Mouse (Mus musculus) midbrain, postnatal 0 days (tissue): ENCODE measurements around the gene Tprn. TPM values are rescaled to one million over a fixed set of nuclear protein-coding genes. Genes with fewer than 3 reads are reported as not detected.

ENCODE experiments used
- ATAC-seq: fragments of 200-750 bp; cut with Nextera tagmentation; 2 replicates; pipeline ENCODE4 v1.8.0; 2017; ENCODE audit warnings: moderate number of reproducible peaks, mild to moderate bottlenecking, moderate TSS enrichment, moderate library complexity; ENCODE audit not compliant: low FRiP score
- DNase-seq: peaks from one replicate; pipeline ENCODE4 v3.0.0-alpha.2; 2015; ENCODE audit warnings: low spot score
- H3K27ac ChIP-seq: fragments of 300-500 bp; sonication (generic); 2 replicates; pipeline ENCODE4 v1.5.1; 2014; ENCODE audit warnings: low read depth, mild to moderate bottlenecking, low read length, mixed read lengths
- H3K27me3 ChIP-seq: fragments of 300-500 bp; sonication (generic); 2 replicates; pipeline ENCODE4 v1.6.1; 2014; ENCODE audit warnings: low read length, control low read depth, mixed read lengths; ENCODE audit not compliant: insufficient read depth
- H3K36me3 ChIP-seq: fragments of 300-500 bp; sonication (generic); 2 replicates; pipeline ENCODE4 v1.6.1; 2014; ENCODE audit warnings: low read length, control low read depth, mixed read lengths; ENCODE audit not compliant: insufficient read depth
- H3K4me1 ChIP-seq: fragments of 300-500 bp; sonication (generic); 2 replicates; pipeline ENCODE4 v1.6.1; 2014; ENCODE audit warnings: mild to moderate bottlenecking, control low read depth, antibody characterized with exemption, low read length, mixed read lengths; ENCODE audit not compliant: insufficient read depth
- H3K4me2 ChIP-seq: fragments of 300-500 bp; sonication (generic); 2 replicates; pipeline ENCODE4 v1.6.1; 2014; ENCODE audit warnings: low read depth, mild to moderate bottlenecking, low read length, mixed read lengths; ENCODE audit not compliant: poor library complexity, severe bottlenecking
- H3K4me3 ChIP-seq: fragments of 300-500 bp; sonication (generic); 2 replicates; pipeline ENCODE4 v1.5.1; 2014; ENCODE audit warnings: low read depth, mild to moderate bottlenecking, low read length, moderate library complexity
- H3K9ac ChIP-seq: fragments of 300-500 bp; sonication (generic); replicated peaks from 2 replicates; pipeline ENCODE4 v1.6.1; 2014; ENCODE audit warnings: mild to moderate bottlenecking, low read length, moderate library complexity, mixed read lengths; ENCODE audit not compliant: poor library complexity, severe bottlenecking
- H3K9me3 ChIP-seq: fragments of 300-500 bp; sonication (generic); 2 replicates; pipeline ENCODE4 v1.6.1; 2016; ENCODE audit warnings: low read length, control low read depth
- CTCF ChIP-seq: IDR thresholded peaks from 2 replicates; pipeline ENCODE4 v1.5.1; 2016; ENCODE audit warnings: antibody characterized with exemption, mild to moderate bottlenecking
- WGBS: fragments of 180-500 bp; shearing (Covaris S2); extraction: QIAGEN DNeasy Blood & Tissue Kit; methylation state at CpG from one replicate; pipeline ENCODE4 v1.1.7; 2014; 5-methylcytosine and 5-hydroxymethylcytosine counted together
- polyA plus RNA-seq: library from polyadenylated mRNA; unstranded; fragments of >200 nt; fragmentation: Nextera tagmentation; extraction: Ambion mirVana; gene quantifications from 2 replicates; pipeline ENCODE4 v1.2.1, GENCODE M21; 2015
- total RNA-seq: library from RNA; depleted of rRNA; stranded (reverse); fragments of >200 nt; gene quantifications from 2 replicates; pipeline ENCODE4 v1.2.3, GENCODE M21; 2014; rRNA removed

Gene Tprn
- total RNA-seq (23.7 and 45.5 TPM in 2 replicates), polyA plus RNA-seq (17.8 and 18.1 TPM in 2 replicates)

- WGBS: under 1% methylated on average over 39 of the region's 39 CpGs
- DNase-seq (peak; percentile 99), ATAC-seq (peak; percentile 97)
- Histone ChIP-seq H3K4me3 (peak within 1 kb of the TSS; percentile 71), H3K4me2 (peak within 1 kb of the TSS; percentile 100), H3K9ac (peak within 1 kb of the TSS; percentile 65), H3K36me3 (0 out of 2 replicates have a peak, but pooled peaks cover 3% of the 10 kb centered on the region), H3K9me3 (no peaks in the 10 kb centered on the region), H3K27ac (peak within 1 kb of the TSS; percentile 76), H3K4me1 (peaks cover 36% of the 10 kb centered on the region), H3K27me3 (peaks cover 3% of the 10 kb centered on the region; the same call in 1 of the 2 replicates)
- 0 out of 2 replicates have a peak, but pooled peaks have one; percentile 6 for TF ChIP-seq CTCF
Observed at GRCm38 (mm10) chr2:25262291-25262767, at the start of gene Tprn. Gene Tprn (plus strand): TSS chr2:25262618.

GRCm38 (mm10) chr2:25213266-25213865, 49.1 kb upstream of the Tprn start:
- H3K27me3 ChIP-seq: no peaks in the 10 kb centered on the region
- H3K9ac ChIP-seq: no peak overlapping the region
- DNase-seq: no peak
- H3K9me3 ChIP-seq: no peaks in the 10 kb centered on the region
- no peaks in the 10 kb centered on the region for H3K36me3 ChIP-seq
- no peak overlapping the region for H3K4me3 ChIP-seq
- TF ChIP-seq CTCF: no peak
- 70% methylated on average over 23 of the region's 23 CpGs for WGBS
- peaks cover 12% of the 10 kb centered on the region; the same call in 1 of the 2 replicates for H3K4me1 ChIP-seq
- no peak overlapping the region for H3K4me2 ChIP-seq
- no peak for ATAC-seq
- H3K27ac ChIP-seq: no peak overlapping the region

GRCm38 (mm10) chr2:25214444-25214843, 48.0 kb upstream of the Tprn start, which contains the start of gene Stpg3:
Gene Stpg3 (minus strand): TSS chr2:25214637.
- WGBS: 71% methylated on average over 3 of the region's 3 CpGs
- Histone ChIP-seq H3K4me3 (no peak within 1 kb of the TSS), H3K27me3 (no peaks in the 10 kb centered on the region), H3K4me1 (peaks cover 12% of the 10 kb centered on the region; the same call in 1 of the 2 replicates), H3K36me3 (no peaks in the 10 kb centered on the region), H3K9ac (no peak within 1 kb of the TSS), H3K27ac (no peak within 1 kb of the TSS), H3K4me2 (no peak within 1 kb of the TSS), H3K9me3 (no peaks in the 10 kb centered on the region)
- DNase-seq (no peak), ATAC-seq (no peak)
- TF ChIP-seq CTCF: no peak

- 60% methylated on average over 2 of the region's 2 CpGs for WGBS
- Histone ChIP-seq H3K4me3 (no peak overlapping the region), H3K4me1 (no peaks in the 10 kb centered on the region), H3K9me3 (no peaks in the 10 kb centered on the region), H3K9ac (no peak overlapping the region), H3K27ac (no peak overlapping the region), H3K36me3 (peaks cover 6% of the 10 kb centered on the region; the same call in 1 of the 2 replicates), H3K4me2 (no peak overlapping the region), H3K27me3 (no peaks in the 10 kb centered on the region)
- no peak for DNase-seq
- no peak for ATAC-seq
- no peak for TF ChIP-seq CTCF
Observed at GRCm38 (mm10) chr2:25217666-25218065, 44.8 kb upstream of the Tprn start.

- Histone ChIP-seq H3K4me2 (no peak within 1 kb of the TSS), H3K27me3 (no peaks in the 10 kb centered on the region), H3K9me3 (no peaks in the 10 kb centered on the region), H3K4me3 (no peak within 1 kb of the TSS), H3K36me3 (peaks cover 6% of the 10 kb centered on the region; the same call in 1 of the 2 replicates), H3K9ac (no peak within 1 kb of the TSS), H3K4me1 (peaks cover 3% of the 10 kb centered on the region; the same call in 1 of the 2 replicates), H3K27ac (no peak within 1 kb of the TSS)
- TF ChIP-seq CTCF: no peak
- ATAC-seq (no peak), DNase-seq (no peak)
Observed at GRCm38 (mm10) chr2:25218445-25218844, 44.0 kb upstream of the Tprn start, which contains the start of gene Fam166a. Gene Fam166a (plus strand): TSS chr2:25218745.

- H3K9me3 ChIP-seq: no peaks in the 10 kb centered on the region
- ATAC-seq (no peak), DNase-seq (no peak)
- H3K36me3 ChIP-seq: peaks cover 6% of the 10 kb centered on the region; the same call in 1 of the 2 replicates
- H3K4me3 ChIP-seq: no peak overlapping the region
- no peak overlapping the region for H3K9ac ChIP-seq
- no peak overlapping the region for H3K4me2 ChIP-seq
- H3K27ac ChIP-seq: no peak overlapping the region
- peaks cover 6% of the 10 kb centered on the region; the same call in 1 of the 2 replicates for H3K4me1 ChIP-seq
- no peaks in the 10 kb centered on the region for H3K27me3 ChIP-seq
- 72% methylated on average over 5 of the region's 5 CpGs for whole genome bisulfite sequencing
- TF ChIP-seq CTCF: no peak
Observed at GRCm38 (mm10) chr2:25221331-25221772, 41.1 kb upstream of the Tprn start.
